Mouse (Mus musculus) c-Kit-positive CD71-positive TER-119-positive erythroid progenitor cells, embryonic 14.5 days (primary cell): ENCODE results near the gene Trmt2a.
"Not testable (repeated sequence)": the region's sequence is repeated elsewhere in the genome, so short reads cannot be mapped to it uniquely, and the experiment has no call there.

Experiments
- DNase-seq: peaks from one replicate; pipeline ENCODE4 v3.0.0-alpha.2; 2013; ENCODE audit warnings: low spot score

Trmt2a gene

GRCm38 (mm10) chr16:18289067-18289588 lies 40.6 kb downstream of the Trmt2a start, which contains the start of gene Dgcr8:
Gene Dgcr8, minus strand, starts transcription at chr16:18289246.
- DNase-seq = peak; percentile 97

DNA sequence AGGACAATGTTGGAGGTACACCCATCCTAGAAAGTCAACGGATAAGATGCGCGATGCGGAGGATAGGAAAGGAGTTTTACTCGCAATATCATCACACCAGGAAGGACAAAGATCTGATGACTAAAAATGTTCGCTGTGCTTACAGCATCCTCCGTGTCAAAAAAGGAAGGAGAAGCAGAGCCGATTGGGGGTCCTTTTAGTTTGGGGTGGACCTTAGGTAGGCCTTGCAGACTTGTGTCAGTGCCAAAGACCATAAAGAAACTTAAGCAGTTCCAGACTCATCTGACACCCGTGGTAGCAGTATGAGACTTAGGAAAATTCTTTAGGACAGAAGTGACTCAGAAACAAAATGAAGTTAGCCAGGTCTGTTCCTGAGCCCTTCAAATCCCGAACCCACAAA lies 41.1 kb downstream of the Trmt2a start:
- DNase-seq = not testable (repeated sequence)
